Mouse (Mus musculus) adrenal gland, adult 8-10 months (tissue): ENCODE measurements around the gene Rpl21. TPM values are rescaled to one million over a fixed set of nuclear protein-coding genes. Genes with fewer than 3 reads are reported as not detected.
A peak's percentile ranks its signal among the peaks of the same experiment; 100 is the strongest.

Experiments used
- DNase-seq: peaks from one replicate; pipeline ENCODE4 v3.0.0; 2022
- total RNA-seq, 4 experiments: library from RNA; stranded (reverse); gene quantifications; 2 replicates each; pipeline ENCODE4 v1.2.4; 2022

Rpl21 gene
- total RNA-seq: 100 to 1,000 TPM; 199 to 341 (median 261) TPM

GRCm38 (mm10) chr5:146832769-146833448 is at the start of gene Rpl21:
Gene Rpl21, plus strand, starts transcription at chr5:146832890.
- DNase-seq: peak; percentile 92

- DNase-seq: no peak
These were observed 49.4 kb upstream of the Rpl21 start for GRCm38 (mm10) chr5:146783300-146783699.

GRCm38 (mm10) chr5:146783891-146784290 is 48.8 kb upstream of the Rpl21 start:
- no peak for DNase-seq

GRCm38 (mm10) chr5:146786123-146786522 is 46.6 kb upstream of the Rpl21 start:
- no peak for DNase-seq

GRCm38 (mm10) chr5:146789413-146789812 is 43.3 kb upstream of the Rpl21 start:
- no peak for DNase-seq

- no peak for DNase-seq
These were observed 41.7 kb upstream of the Rpl21 start for GRCm38 (mm10) chr5:146790944-146791343.

- DNase-seq: no peak
These were observed 40.4 kb upstream of the Rpl21 start for GRCm38 (mm10) chr5:146792140-146792791.

GRCm38 (mm10) chr5:146793630-146794083 is 39.0 kb upstream of the Rpl21 start:
- DNase-seq: no peak

GRCm38 (mm10) chr5:146794084-146794852 is 38.4 kb upstream of the Rpl21 start:
- DNase-seq: peak; percentile 38

- DNase-seq: peak; percentile 96
These were observed 37.8 kb upstream of the Rpl21 start, which contains the start of gene Usp12 for GRCm38 (mm10) chr5:146794853-146795252. Gene Usp12, minus strand, starts transcription at chr5:146795006.

- no peak for DNase-seq
These were observed 37.0 kb upstream of the Rpl21 start for GRCm38 (mm10) chr5:146795728-146796127.

- DNase-seq: no peak
These were observed 34.7 kb upstream of the Rpl21 start for GRCm38 (mm10) chr5:146798031-146798430.

GRCm38 (mm10) chr5:146806004-146806430 is 26.7 kb upstream of the Rpl21 start:
- DNase-seq: no peak

GRCm38 (mm10) chr5:146809951-146810350 is 22.7 kb upstream of the Rpl21 start:
- no peak for DNase-seq

GRCm38 (mm10) chr5:146812866-146813265 is 19.8 kb upstream of the Rpl21 start:
- no peak for DNase-seq

GRCm38 (mm10) chr5:146813421-146813820 is 19.3 kb upstream of the Rpl21 start:
- DNase-seq: no peak

- no peak for DNase-seq
These were observed 17.3 kb upstream of the Rpl21 start for GRCm38 (mm10) chr5:146815394-146815793.

GRCm38 (mm10) chr5:146817583-146817982 is 15.1 kb upstream of the Rpl21 start:
- DNase-seq: no peak

- DNase-seq: peak; percentile 70
These were observed 13.6 kb upstream of the Rpl21 start for GRCm38 (mm10) chr5:146818906-146819623.

- DNase-seq: no peak
These were observed 9.7 kb upstream of the Rpl21 start for GRCm38 (mm10) chr5:146823005-146823404.

GRCm38 (mm10) chr5:146829528-146829927 is 3.2 kb upstream of the Rpl21 start:
- DNase-seq: no peak

- DNase-seq: no peak
These were observed 288 bp upstream of the Rpl21 start for GRCm38 (mm10) chr5:146832435-146832768.
